Mouse (Mus musculus) fat pad, adult 2 months (tissue): ENCODE measurements around the gene Olah.

ENCODE experiments used
- DNase-seq: peaks from one replicate; pipeline ENCODE4 v3.0.0-alpha.2; 2011; ENCODE audit warnings: low read depth, low spot score; ENCODE audit errors: extremely low read depth

The Olah gene

GRCm38 (mm10) chr2:3353160-3353559 lies 43.9 kb downstream of the Olah start:
- peak; percentile 85 for DNase-seq

- no peak for DNase-seq
Observed at GRCm38 (mm10) chr2:3348919-3349318, 48.1 kb downstream of the Olah start.

GRCm38 (mm10) chr2:3348422-3348821 lies 48.6 kb downstream of the Olah start:
- no peak for DNase-seq

GRCm38 (mm10) chr2:3335611-3336301 lies 61.3 kb downstream of the Olah start, which contains the start of gene Acbd7:
TSS of gene Acbd7 (plus strand) at chr2:3336168.
- DNase-seq, result no peak

- no peak for DNase-seq
Observed at GRCm38 (mm10) chr2:3333761-3334160, 63.2 kb downstream of the Olah start.

- DNase-seq, result no peak
Observed at GRCm38 (mm10) chr2:3332484-3333242, 64.3 kb downstream of the Olah start, which contains the start of gene Rpp38. TSS of gene Rpp38 (minus strand) at chr2:3332643.

GRCm38 (mm10) chr2:3332056-3332455 lies 65.0 kb downstream of the Olah start:
- DNase-seq, result no peak

- no peak for DNase-seq
Observed at GRCm38 (mm10) chr2:3331071-3331703, 65.8 kb downstream of the Olah start.

- no peak for DNase-seq
Observed at GRCm38 (mm10) chr2:3327351-3327750, 69.7 kb downstream of the Olah start.

GRCm38 (mm10) chr2:3326547-3326946 lies 70.5 kb downstream of the Olah start:
- DNase-seq, result no peak

GRCm38 (mm10) chr2:3324381-3325130 lies 72.5 kb downstream of the Olah start:
- DNase-seq, result no peak

GRCm38 (mm10) chr2:3323132-3323531 lies 73.9 kb downstream of the Olah start:
- no peak for DNase-seq

GRCm38 (mm10) chr2:3305426-3306025 lies 91.5 kb downstream of the Olah start:
- no peak for DNase-seq

GRCm38 (mm10) chr2:3295826-3296225 lies 101.2 kb downstream of the Olah start:
- DNase-seq, result no peak

GRCm38 (mm10) chr2:3292170-3292569 lies 104.8 kb downstream of the Olah start:
- no peak for DNase-seq
